20 mouse cellular contexts compared by ENCODE assay signal in genomic region chr2:75452274-75453148, GRCm38 (mm10).
DNase-seq lines count a peak whose midpoint lies in the region; ATAC-seq lines count a peak whose summit lies in the region.
"Had no signal": no experiment of that assay in that cellular context is flagged by ENCODE, and none has a peak within 500 bp of the region (broad histone marks: within the 10 kb centered on the region; RNA-seq: fewer than 3 reads in every experiment).

No protein-coding gene starts in this region.

- H3K27me3 ChIP-seq in hindbrain, embryonic 13.5 days = no peaks in the 10 kb centered on the region
- H3K27me3 ChIP-seq in hindbrain, embryonic 11.5 days (ENCODE audit: control insufficient read depth, insufficient read depth, low read length) = no peaks in the 10 kb centered on the region
- no peaks in the 10 kb centered on the region for H3K27me3 ChIP-seq in intestine, embryonic 14.5 days (replicated peaks; ENCODE audit: control insufficient read depth, insufficient read depth, low read length)
- no peaks in the 10 kb centered on the region for H3K27me3 ChIP-seq in intestine, embryonic 15.5 days (replicated peaks)
- H3K27me3 ChIP-seq in neural tube, embryonic 13.5 days = no peaks in the 10 kb centered on the region
- no peaks in the 10 kb centered on the region for H3K27me3 ChIP-seq in neural tube, embryonic 15.5 days (replicated peaks)
- H3K27me3 ChIP-seq: embryonic facial prominence, embryonic 12.5 days; forebrain, embryonic 13.5 days; forebrain, embryonic 15.5 days; Patski had no signal

- DNase-seq in hindbrain, embryonic 11.5 days (ENCODE audit: low spot score) = no peak
- DNase-seq in intestine, embryonic 14.5 days (ENCODE audit: low spot score) = peak; percentile 40
- no peak for DNase-seq in gastrocnemius, postnatal 36 days
- DNase-seq: adrenal gland, postnatal 14 days; adrenal gland, postnatal 36 days; cerebellum, adult 11-12 months; cerebellum, adult 2 months; cerebellum, adult 9-10 months; cerebellum, postnatal 10 days; cerebellum, postnatal 25 days had no signal

- no peak overlapping the region for H3K4me3 ChIP-seq in hindbrain, embryonic 13.5 days
- H3K4me3 ChIP-seq in hindbrain, embryonic 11.5 days (ENCODE audit: low read depth, low read length) = no peak overlapping the region
- no peak overlapping the region for H3K4me3 ChIP-seq in intestine, embryonic 14.5 days (ENCODE audit: low read depth, low read length)
- no peak overlapping the region for H3K4me3 ChIP-seq in intestine, embryonic 15.5 days (replicated peaks)
- H3K4me3 ChIP-seq in neural tube, embryonic 13.5 days = no peak overlapping the region
- H3K4me3 ChIP-seq in neural tube, embryonic 15.5 days (replicated peaks) = no peak overlapping the region
- H3K4me3 ChIP-seq: embryonic facial prominence, embryonic 10.5 days; embryonic facial prominence, embryonic 12.5 days; forebrain, embryonic 13.5 days; forebrain, embryonic 15.5 days had no signal

- intact Hi-C loops in gastrocnemius, postnatal 36 days (cut with DNase I) = no loop called here

- peaks cover 14% of the 10 kb centered on the region for H3K4me1 ChIP-seq in hindbrain, embryonic 13.5 days (replicated peaks)
- H3K4me1 ChIP-seq in hindbrain, embryonic 11.5 days (replicated peaks; ENCODE audit: control insufficient read depth, insufficient read depth, low read length) = no peaks in the 10 kb centered on the region
- H3K4me1 ChIP-seq in intestine, embryonic 14.5 days (replicated peaks; ENCODE audit: control insufficient read depth, insufficient read depth, low read length) = 0 out of 2 replicates have a peak, but pooled peaks cover 3% of the 10 kb centered on the region
- H3K4me1 ChIP-seq in intestine, embryonic 15.5 days (replicated peaks) = no peaks in the 10 kb centered on the region
- peaks cover 15% of the 10 kb centered on the region for H3K4me1 ChIP-seq in neural tube, embryonic 13.5 days (replicated peaks)
- peaks cover 5% of the 10 kb centered on the region; the same call in 1 of the 2 replicates for H3K4me1 ChIP-seq in neural tube, embryonic 15.5 days
- H3K4me1 ChIP-seq: embryonic facial prominence, embryonic 10.5 days; embryonic facial prominence, embryonic 12.5 days; forebrain, embryonic 13.5 days had no signal

- 87% methylated on average over 7 of the region's 7 CpGs for WGBS in hindbrain, embryonic 13.5 days
- WGBS in hindbrain, embryonic 11.5 days = 81% methylated on average over 7 of the region's 7 CpGs
- 78% methylated on average over 7 of the region's 7 CpGs for WGBS in intestine, embryonic 14.5 days
- WGBS in intestine, embryonic 15.5 days = 82% methylated on average over 7 of the region's 7 CpGs
- WGBS in neural tube, embryonic 13.5 days = 90% methylated on average over 7 of the region's 7 CpGs
- whole genome bisulfite sequencing in neural tube, embryonic 15.5 days = 91% methylated on average over 7 of the region's 7 CpGs

- no peaks in the 10 kb centered on the region for H3K36me3 ChIP-seq in hindbrain, embryonic 13.5 days
- H3K36me3 ChIP-seq in hindbrain, embryonic 11.5 days (ENCODE audit: control insufficient read depth, insufficient read depth, low read length) = no peaks in the 10 kb centered on the region
- no peaks in the 10 kb centered on the region for H3K36me3 ChIP-seq in intestine, embryonic 14.5 days (ENCODE audit: control insufficient read depth, insufficient read depth, low read length)
- H3K36me3 ChIP-seq in intestine, embryonic 15.5 days = no peaks in the 10 kb centered on the region
- H3K36me3 ChIP-seq in neural tube, embryonic 13.5 days = no peaks in the 10 kb centered on the region
- H3K36me3 ChIP-seq in neural tube, embryonic 15.5 days = no peaks in the 10 kb centered on the region
- H3K36me3 ChIP-seq: embryonic facial prominence, embryonic 10.5 days; embryonic facial prominence, embryonic 12.5 days; forebrain, embryonic 15.5 days had no signal

- H3K4me2 ChIP-seq in hindbrain, embryonic 13.5 days = no peak overlapping the region
- H3K4me2 ChIP-seq in hindbrain, embryonic 11.5 days (replicated peaks; ENCODE audit: low read depth, low read length) = no peak overlapping the region
- no peak overlapping the region for H3K4me2 ChIP-seq in intestine, embryonic 14.5 days (ENCODE audit: low read length)
- H3K4me2 ChIP-seq in intestine, embryonic 15.5 days (replicated peaks) = no peak overlapping the region
- H3K4me2 ChIP-seq in neural tube, embryonic 13.5 days = no peak overlapping the region
- no peak overlapping the region for H3K4me2 ChIP-seq in neural tube, embryonic 15.5 days
- H3K4me2 ChIP-seq: embryonic facial prominence, embryonic 12.5 days; forebrain, embryonic 13.5 days; forebrain, embryonic 15.5 days had no signal

- H3K27ac ChIP-seq in hindbrain, embryonic 13.5 days = peak overlapping the region; percentile 15
- H3K27ac ChIP-seq in hindbrain, embryonic 11.5 days (ENCODE audit: low read depth, low read length) = no peak overlapping the region
- H3K27ac ChIP-seq in intestine, embryonic 14.5 days (ENCODE audit: low read depth) = no peak overlapping the region
- H3K27ac ChIP-seq in intestine, embryonic 15.5 days = no peak overlapping the region
- H3K27ac ChIP-seq in neural tube, embryonic 13.5 days (replicated peaks) = peak overlapping the region; percentile 19
- H3K27ac ChIP-seq in neural tube, embryonic 15.5 days (replicated peaks) = no peak overlapping the region
- H3K27ac ChIP-seq: embryonic facial prominence, embryonic 10.5 days; embryonic facial prominence, embryonic 12.5 days; forebrain, embryonic 13.5 days; forebrain, embryonic 15.5 days had no signal

- H3K9ac ChIP-seq in hindbrain, embryonic 13.5 days = no peak overlapping the region
- H3K9ac ChIP-seq in hindbrain, embryonic 11.5 days (ENCODE audit: low read depth, low read length) = no peak overlapping the region
- no peak overlapping the region for H3K9ac ChIP-seq in intestine, embryonic 14.5 days (ENCODE audit: low read length)
- H3K9ac ChIP-seq in intestine, embryonic 15.5 days = no peak overlapping the region
- no peak overlapping the region for H3K9ac ChIP-seq in neural tube, embryonic 13.5 days
- no peak overlapping the region for H3K9ac ChIP-seq in neural tube, embryonic 15.5 days (replicated peaks)
- H3K9ac ChIP-seq: embryonic facial prominence, embryonic 12.5 days; forebrain, embryonic 13.5 days; forebrain, embryonic 15.5 days had no signal

- no peak for ATAC-seq in hindbrain, embryonic 13.5 days (ENCODE audit: low FRiP score)
- ATAC-seq in hindbrain, embryonic 11.5 days (ENCODE audit: low FRiP score) = no peak
- no peak for ATAC-seq in intestine, embryonic 14.5 days (replicated peaks; ENCODE audit: low FRiP score, low TSS enrichment, low read depth)
- ATAC-seq in intestine, embryonic 15.5 days = no peak
- ATAC-seq in neural tube, embryonic 13.5 days (ENCODE audit: low read depth) = no peak
- no peak for ATAC-seq in neural tube, embryonic 15.5 days (ENCODE audit: low FRiP score)
- ATAC-seq: activated CD4-positive, CD25-positive, alpha-beta regulatory T cell, adult 4 months; forebrain, embryonic 13.5 days; forebrain, embryonic 15.5 days; Patski had no signal

- no peaks in the 10 kb centered on the region for H3K9me3 ChIP-seq in hindbrain, embryonic 13.5 days
- H3K9me3 ChIP-seq in hindbrain, embryonic 11.5 days (ENCODE audit: control insufficient read depth, low read length) = no peaks in the 10 kb centered on the region
- H3K9me3 ChIP-seq in intestine, embryonic 14.5 days (ENCODE audit: control insufficient read depth, low read length) = no peaks in the 10 kb centered on the region
- no peaks in the 10 kb centered on the region for H3K9me3 ChIP-seq in intestine, embryonic 15.5 days
- H3K9me3 ChIP-seq in neural tube, embryonic 13.5 days = no peaks in the 10 kb centered on the region
- no peaks in the 10 kb centered on the region for H3K9me3 ChIP-seq in neural tube, embryonic 15.5 days (replicated peaks)
- H3K9me3 ChIP-seq: embryonic facial prominence, embryonic 10.5 days; embryonic facial prominence, embryonic 12.5 days; forebrain, embryonic 13.5 days; forebrain, embryonic 15.5 days had no signal

Comparison
In these comparisons a context has a peak if more than half of its experiments do, and no peak if none do; other contexts are left out.
1. H3K27ac ChIP-seq: peak in hindbrain, embryonic 13.5 days (single experiment) and neural tube, embryonic 13.5 days (single experiment); none in hindbrain, embryonic 11.5 days (single experiment), intestine, embryonic 14.5 days (single experiment), intestine, embryonic 15.5 days (single experiment) and neural tube, embryonic 15.5 days (single experiment).